Mouse (Mus musculus) layer of hippocampus, postnatal 36 days (tissue): ENCODE results near the gene Rad51. TPM values are rescaled to one million over a fixed set of nuclear protein-coding genes. Genes with fewer than 3 reads are reported as not detected.

ENCODE experiments used
- total RNA-seq, 2 experiments: library from RNA; stranded (reverse); gene quantifications; 2 replicates each; pipeline ENCODE4 v1.2.3; 2021

Rad51 gene
- total RNA-seq, 2 experiments from 2014 or later = 0.99 to 1.5 TPM

Other genes with a start within 250 kb of the Rad51 start
- gene Bahd1, start 212.4 kb upstream of the Rad51 start, total RNA-seq = 10 to 100 TPM; 51.3 to 55.6 TPM
- gene Chst14, start 186.3 kb upstream of the Rad51 start, total RNA-seq = 1 to 10 TPM; 2.7 to 2.9 TPM
- gene Ccdc32, start 83.4 kb upstream of the Rad51 start, total RNA-seq = 10 to 100 TPM; 51.3 to 55.5 TPM
- gene Rpusd2, start 78.0 kb upstream of the Rad51 start, total RNA-seq = 1 to 10 TPM; 7.3 to 7.5 TPM
- gene Knl1, start 65.7 kb upstream of the Rad51 start, total RNA-seq = under 1 TPM; 0.37 to 0.48 TPM
- gene Rmdn3, start 44.2 kb downstream of the Rad51 start, total RNA-seq = 10 to 100 TPM; 59.4 to 61.8 TPM
- gene Gchfr, start 55.0 kb downstream of the Rad51 start, total RNA-seq = not detected
- gene Gm14137, start 61.7 kb downstream of the Rad51 start, total RNA-seq = not detected
- gene Zfyve19, start 95.8 kb downstream of the Rad51 start, total RNA-seq = 10 to 100 TPM; 38.7 to 43.9 TPM
- gene Dnajc17, start 96.0 kb downstream of the Rad51 start, total RNA-seq = 10 to 100 TPM; 17.4 to 17.6 TPM
- not detected for gene Ppp1r14d, start 117.1 kb downstream of the Rad51 start, total RNA-seq
- gene Spint1, start 124.6 kb downstream of the Rad51 start, total RNA-seq = 1 to 10 TPM; 1.7 to 2.4 TPM
- gene Rhov, start 158.5 kb downstream of the Rad51 start, total RNA-seq = 1 to 10 TPM; 6.4 to 6.9 TPM
- 10 to 100 TPM; 40.6 to 41.5 TPM for gene Vps18, start 175.9 kb downstream of the Rad51 start, total RNA-seq
- gene Dll4, start 213.0 kb downstream of the Rad51 start, total RNA-seq = 1 to 10 TPM; 2.7 TPM
- gene Chac1, start 238.4 kb downstream of the Rad51 start, total RNA-seq = 1 to 10 TPM; 5.2 to 5.8 TPM